Mouse (Mus musculus): Measurements from ENCODE around the gene Ccdc163. TPM values are rescaled to one million over a fixed set of nuclear protein-coding genes. Genes with fewer than 3 reads are reported as not detected.

Gene Ccdc163
- polyA plus RNA-seq, 1 experiment from 2014 or later = 27.4 TPM

- Histone ChIP-seq H3K4me1 (no peaks in the 10 kb centered on the region), H3K9me3 (no peaks in the 10 kb centered on the region), H3K36me3 (no peaks in the 10 kb centered on the region), H3K9ac (no peak overlapping the region), H3K4me2 (no peak overlapping the region), H3K4me3 (no peak overlapping the region), H3K27me3 (no peaks in the 10 kb centered on the region), H3K27ac (no peak overlapping the region)
- WGBS = 17% methylated on average over 8 of the region's 8 CpGs
- no peak for ATAC-seq (ENCODE audit: insufficient number of reproducible peaks, insufficient read depth, low FRiP score, low TSS enrichment, low read depth)
These were observed 73.9 kb downstream of the Ccdc163 start for GRCm38 (mm10) chr4:116782171-116782570.

DNA sequence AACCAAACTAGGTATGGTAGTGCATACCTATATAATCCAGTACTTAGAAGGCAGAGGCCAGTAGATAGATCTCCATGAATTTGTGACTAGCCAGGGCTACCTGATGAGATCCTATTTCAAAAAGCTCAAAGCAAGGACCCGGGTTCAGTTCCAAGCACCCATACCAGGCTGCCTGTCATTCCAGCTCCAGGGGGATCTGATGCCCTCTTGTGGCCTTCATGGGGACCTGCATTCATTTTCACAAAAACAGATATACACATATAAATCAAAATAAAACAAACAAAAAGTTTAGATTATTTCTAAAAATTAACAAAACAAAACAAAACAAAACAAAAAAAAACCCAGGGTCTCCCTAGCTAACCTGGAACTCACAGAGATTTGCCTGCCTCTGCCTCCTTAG is 78.3 kb downstream of the Ccdc163 start:
- 100% methylated on average over 1 of the region's 1 CpGs for WGBS
- no peak for ATAC-seq (ENCODE audit: insufficient number of reproducible peaks, insufficient read depth, low FRiP score, low TSS enrichment, low read depth)
- H3K4me2 ChIP-seq = no peak overlapping the region
- H3K9me3 ChIP-seq = no peaks in the 10 kb centered on the region
- peaks cover 10% of the 10 kb centered on the region for H3K4me1 ChIP-seq
- H3K4me3 ChIP-seq = no peak overlapping the region
- no peak overlapping the region for H3K27ac ChIP-seq
- H3K9ac ChIP-seq = no peak overlapping the region
- no peaks in the 10 kb centered on the region for H3K27me3 ChIP-seq
- no peaks in the 10 kb centered on the region for H3K36me3 ChIP-seq

- peak overlapping the region; percentile 69; the same call in 1 of the 2 replicates for H3K27ac ChIP-seq
- peak overlapping the region; percentile 38 for H3K4me2 ChIP-seq
- no peak for ATAC-seq (ENCODE audit: insufficient number of reproducible peaks, insufficient read depth, low FRiP score, low TSS enrichment, low read depth)
These were observed 79.9 kb downstream of the Ccdc163 start for GRCm38 (mm10) chr4:116787985-116788760.

GRCm38 (mm10) chr4:116788956-116789355 is 80.6 kb downstream of the Ccdc163 start:
- WGBS = 1% methylated on average over 3 of the region's 3 CpGs
- H3K9me3 ChIP-seq = no peaks in the 10 kb centered on the region
- H3K4me1 ChIP-seq = peaks cover 10% of the 10 kb centered on the region
- H3K9ac ChIP-seq = peak overlapping the region; percentile 44
- H3K4me2 ChIP-seq = peak overlapping the region; percentile 38
- no peak overlapping the region for H3K4me3 ChIP-seq
- 0 out of 2 replicates have a peak, but pooled peaks cover 2% of the 10 kb centered on the region for H3K36me3 ChIP-seq
- H3K27ac ChIP-seq = peak overlapping the region; percentile 69; the same call in 1 of the 2 replicates
- H3K27me3 ChIP-seq = no peaks in the 10 kb centered on the region
- ATAC-seq (ENCODE audit: insufficient number of reproducible peaks, insufficient read depth, low FRiP score, low TSS enrichment, low read depth) = 0 out of 2 replicates have a peak, but pooled peaks have one; percentile 20

More at GRCm38 (mm10) chr4:116787985-116788760, 79.9 kb downstream of the Ccdc163 start:
- Histone ChIP-seq H3K9me3 (no peaks in the 10 kb centered on the region), H3K4me1 (peaks cover 10% of the 10 kb centered on the region), H3K4me3 (no peak overlapping the region), H3K27me3 (no peaks in the 10 kb centered on the region), H3K9ac (peak overlapping the region; percentile 44), H3K36me3 (no peaks in the 10 kb centered on the region)
- 33% methylated on average over 7 of the region's 7 CpGs for WGBS

- ATAC-seq (ENCODE audit: insufficient number of reproducible peaks, insufficient read depth, low FRiP score, low TSS enrichment, low read depth) = no peak
- WGBS = 88% methylated on average over 8 of the region's 8 CpGs
These were observed 84.1 kb downstream of the Ccdc163 start for GRCm38 (mm10) chr4:116792453-116792852.

GRCm38 (mm10) chr4:116794273-116794672 is 86.0 kb downstream of the Ccdc163 start:
- H3K4me2 ChIP-seq = no peak overlapping the region
- no peaks in the 10 kb centered on the region for H3K4me1 ChIP-seq
- H3K27me3 ChIP-seq = no peaks in the 10 kb centered on the region
- H3K9ac ChIP-seq = no peak overlapping the region
- H3K9me3 ChIP-seq = no peaks in the 10 kb centered on the region
- H3K27ac ChIP-seq = no peak overlapping the region
- H3K4me3 ChIP-seq = no peak overlapping the region
- 0 out of 2 replicates have a peak, but pooled peaks cover 2% of the 10 kb centered on the region for H3K36me3 ChIP-seq
- 72% methylated on average over 2 of the region's 2 CpGs for WGBS
- ATAC-seq (ENCODE audit: insufficient number of reproducible peaks, insufficient read depth, low FRiP score, low TSS enrichment, low read depth) = no peak

More at GRCm38 (mm10) chr4:116792453-116792852, 84.1 kb downstream of the Ccdc163 start:
- no peak overlapping the region for H3K9ac ChIP-seq
- H3K27me3 ChIP-seq = no peaks in the 10 kb centered on the region
- no peak overlapping the region for H3K4me3 ChIP-seq
- no peak overlapping the region for H3K4me2 ChIP-seq
- no peak overlapping the region for H3K27ac ChIP-seq
- 0 out of 2 replicates have a peak, but pooled peaks cover 2% of the 10 kb centered on the region for H3K36me3 ChIP-seq
- H3K9me3 ChIP-seq = no peaks in the 10 kb centered on the region
- H3K4me1 ChIP-seq = peaks cover 10% of the 10 kb centered on the region

DNA sequence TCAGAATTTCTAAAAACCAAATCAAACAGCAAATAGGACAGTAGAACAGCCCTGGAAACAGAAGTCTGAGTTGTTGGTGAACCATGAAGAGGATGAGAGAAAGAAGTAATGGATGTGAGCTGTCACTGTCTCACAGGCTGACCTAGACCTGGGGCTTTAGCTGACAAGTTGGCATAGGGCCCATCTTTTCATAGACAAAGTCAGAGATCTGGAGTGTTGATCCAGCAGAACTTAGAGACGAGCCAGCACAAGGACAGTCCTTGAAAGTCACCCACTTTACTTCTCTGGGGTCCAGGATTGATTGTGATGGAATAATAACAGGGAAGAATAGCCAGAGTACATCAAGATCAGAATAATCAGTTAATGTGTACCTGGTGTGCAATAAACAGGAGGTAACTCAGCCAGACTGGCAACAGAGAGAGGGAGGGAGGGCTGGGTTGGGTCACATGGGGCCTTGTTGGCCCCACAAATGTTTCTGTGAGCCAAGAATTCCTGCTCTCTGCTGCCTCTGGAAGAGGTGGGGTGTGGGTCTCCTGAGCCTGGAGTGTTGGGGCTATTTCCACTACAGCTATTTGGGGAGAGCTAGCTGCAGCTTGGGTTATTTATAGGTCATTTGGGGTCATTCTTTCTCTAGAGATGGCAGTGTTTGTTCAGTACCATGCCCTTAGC is 88.3 kb downstream of the Ccdc163 start:
- no peaks in the 10 kb centered on the region for H3K4me1 ChIP-seq
- no peak overlapping the region for H3K9ac ChIP-seq

GRCm38 (mm10) chr4:116799901-116800300 is 91.6 kb downstream of the Ccdc163 start:
- WGBS = 39% methylated on average over 5 of the region's 5 CpGs

More for the DNA sequence above, 88.3 kb downstream of the Ccdc163 start:
- no peak overlapping the region for H3K4me3 ChIP-seq
- H3K27ac ChIP-seq = no peak overlapping the region
- no peak for ATAC-seq (ENCODE audit: insufficient number of reproducible peaks, insufficient read depth, low FRiP score, low TSS enrichment, low read depth)
- H3K9me3 ChIP-seq = no peaks in the 10 kb centered on the region
- no peaks in the 10 kb centered on the region for H3K27me3 ChIP-seq
- 84% methylated on average over 1 of the region's 1 CpGs for WGBS
- peaks cover 6% of the 10 kb centered on the region; the same call in 1 of the 2 replicates for H3K36me3 ChIP-seq
- H3K4me2 ChIP-seq = no peak overlapping the region

More at GRCm38 (mm10) chr4:116799901-116800300, 91.6 kb downstream of the Ccdc163 start:
- no peak for ATAC-seq (ENCODE audit: insufficient number of reproducible peaks, insufficient read depth, low FRiP score, low TSS enrichment, low read depth)
- Histone ChIP-seq H3K9me3 (no peaks in the 10 kb centered on the region), H3K27me3 (no peaks in the 10 kb centered on the region), H3K36me3 (peaks cover 35% of the 10 kb centered on the region), H3K27ac (no peak overlapping the region), H3K4me3 (no peak overlapping the region), H3K9ac (no peak overlapping the region), H3K4me1 (no peaks in the 10 kb centered on the region), H3K4me2 (no peak overlapping the region)

Other genes with a start within 250 kb of the Ccdc163 start
- 14.3 and 16.5 TPM in 2 replicates for gene Mast2, start 244.3 kb upstream of the Ccdc163 start, polyA plus RNA-seq (2015; fragmentation: Nextera tagmentation; extraction: Ambion mirVana)
- gene Ipp, start 201.0 kb upstream of the Ccdc163 start, polyA plus RNA-seq (2015; fragmentation: Nextera tagmentation; extraction: Ambion mirVana) = 15.3 and 15.7 TPM in 2 replicates
- gene Tmem69, start 152.6 kb upstream of the Ccdc163 start, polyA plus RNA-seq (2015; fragmentation: Nextera tagmentation; extraction: Ambion mirVana) = 20.3 and 24.2 TPM in 2 replicates
- 37.5 and 40.1 TPM in 2 replicates for gene Gpbp1l1, start 150.9 kb upstream of the Ccdc163 start, polyA plus RNA-seq (2015; fragmentation: Nextera tagmentation; extraction: Ambion mirVana)
- 3.1 and 5.0 TPM in 2 replicates for gene Ccdc17, start 111.9 kb upstream of the Ccdc163 start, polyA plus RNA-seq (2015; fragmentation: Nextera tagmentation; extraction: Ambion mirVana)
- 200 and 202 TPM in 2 replicates for gene Nasp, start 80.6 kb upstream of the Ccdc163 start, polyA plus RNA-seq (2015; fragmentation: Nextera tagmentation; extraction: Ambion mirVana)
- 763 and 775 TPM in 2 replicates for gene Akr1a1, start 56.8 kb upstream of the Ccdc163 start, polyA plus RNA-seq (2015; fragmentation: Nextera tagmentation; extraction: Ambion mirVana)
- 1,178 and 1,215 TPM in 2 replicates for gene Prdx1, start 23.0 kb upstream of the Ccdc163 start, polyA plus RNA-seq (2015; fragmentation: Nextera tagmentation; extraction: Ambion mirVana)
- 24.5 and 30.4 TPM in 2 replicates for gene Mmachc, start 103 bp upstream of the Ccdc163 start, polyA plus RNA-seq (2015; fragmentation: Nextera tagmentation; extraction: Ambion mirVana)
- 9.4 and 11.2 TPM in 2 replicates for gene Tesk2, start 12.4 kb downstream of the Ccdc163 start, polyA plus RNA-seq (2015; fragmentation: Nextera tagmentation; extraction: Ambion mirVana)
- 35.5 and 39.1 TPM in 2 replicates for gene Toe1, start 99.1 kb downstream of the Ccdc163 start, polyA plus RNA-seq (2015; fragmentation: Nextera tagmentation; extraction: Ambion mirVana)
- gene Mutyh, start 99.2 kb downstream of the Ccdc163 start, polyA plus RNA-seq (2015; fragmentation: Nextera tagmentation; extraction: Ambion mirVana) = 16.7 and 19.7 TPM in 2 replicates
- gene Hpdl, start 113.2 kb downstream of the Ccdc163 start, polyA plus RNA-seq (2015; fragmentation: Nextera tagmentation; extraction: Ambion mirVana) = 0.70 and 1.0 TPM in 2 replicates
- gene Zswim5, start 168.9 kb downstream of the Ccdc163 start, polyA plus RNA-seq (2015; fragmentation: Nextera tagmentation; extraction: Ambion mirVana) = 0.66 and 0.85 TPM in 2 replicates

Data from embryonic facial prominence, embryonic 13.5 days (tissue).